Mouse (Mus musculus) adrenal gland, postnatal 36 days (tissue): ENCODE data around the gene S1pr2. TPM values are rescaled to one million over a fixed set of nuclear protein-coding genes. Genes with fewer than 3 reads are reported as not detected.

Experiments
- DNase-seq, 2 experiments: peaks; one replicate each; pipeline ENCODE4 v3.0.0; 2021; ENCODE audit warnings: mixed read lengths in 1 of 2
- total RNA-seq, 2 experiments: library from RNA; stranded (reverse); gene quantifications; 2 replicates each; pipeline ENCODE4 v1.2.3; 2021

S1pr2 gene
- total RNA-seq, 2 experiments from 2014 or later = 16.5 to 19.2 TPM

DNA sequence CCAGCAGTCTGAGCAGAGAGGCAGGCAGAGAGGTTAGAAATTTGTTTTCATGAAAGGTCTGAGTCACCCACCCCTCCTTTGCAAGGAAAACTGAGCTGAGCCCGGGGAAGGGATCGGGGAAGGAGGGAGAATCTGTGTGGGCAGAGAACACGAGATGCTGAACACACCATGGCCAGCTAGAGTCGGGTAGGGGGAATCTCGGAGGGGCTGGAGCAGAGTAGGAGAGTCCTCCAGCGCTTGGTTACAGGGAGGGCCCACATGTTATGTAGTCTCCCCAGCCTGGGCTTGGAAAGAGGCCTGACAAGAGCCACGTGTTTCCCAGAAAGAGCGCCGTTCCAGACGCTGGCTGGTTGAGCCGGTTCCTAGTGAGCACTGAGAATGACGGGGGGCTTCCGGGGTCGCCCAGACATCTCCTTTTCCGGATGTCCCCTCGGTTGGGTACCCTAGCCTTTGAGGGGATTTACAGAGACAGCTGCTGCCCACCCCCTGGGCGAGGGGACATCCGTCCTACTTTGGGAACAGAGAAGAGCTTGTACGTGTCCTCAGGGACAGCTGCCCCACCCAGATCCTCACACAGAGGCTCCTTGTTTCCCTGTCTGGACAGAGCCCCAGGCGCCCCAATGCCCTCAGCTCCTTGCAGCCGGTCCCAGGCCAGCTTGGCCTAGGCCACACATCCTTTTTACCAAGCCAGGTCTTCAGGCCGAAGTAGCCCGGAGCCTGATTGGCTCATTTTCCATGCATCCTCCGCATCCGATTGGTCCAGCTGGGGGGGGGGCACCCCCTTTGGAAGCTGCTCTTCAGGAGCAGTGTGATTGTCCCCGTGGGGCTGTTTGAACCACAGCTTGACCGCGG is 4.2 kb downstream of the S1pr2 start:
- DNase-seq = peak; percentile 50 to 54

DNA sequence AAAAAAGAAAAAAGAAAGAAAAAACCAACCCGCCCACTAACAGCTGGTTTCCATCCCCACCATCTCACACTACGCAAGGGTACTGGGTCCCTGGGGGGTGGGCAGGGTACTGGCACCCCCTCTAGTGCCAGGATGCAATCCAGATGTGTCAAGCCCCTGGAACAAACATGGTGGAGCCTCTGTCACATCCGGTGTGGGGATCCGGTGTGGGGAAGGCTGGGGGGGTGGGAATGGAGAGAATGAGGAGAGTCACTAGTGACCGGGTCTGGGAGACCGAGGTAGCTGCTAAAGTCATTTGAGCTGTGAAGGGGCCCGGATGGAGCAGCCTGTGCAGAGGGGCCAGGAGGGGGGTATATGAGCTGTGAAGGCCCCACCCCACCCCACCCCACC is 4.8 kb downstream of the S1pr2 start:
- no peak for DNase-seq

DNA sequence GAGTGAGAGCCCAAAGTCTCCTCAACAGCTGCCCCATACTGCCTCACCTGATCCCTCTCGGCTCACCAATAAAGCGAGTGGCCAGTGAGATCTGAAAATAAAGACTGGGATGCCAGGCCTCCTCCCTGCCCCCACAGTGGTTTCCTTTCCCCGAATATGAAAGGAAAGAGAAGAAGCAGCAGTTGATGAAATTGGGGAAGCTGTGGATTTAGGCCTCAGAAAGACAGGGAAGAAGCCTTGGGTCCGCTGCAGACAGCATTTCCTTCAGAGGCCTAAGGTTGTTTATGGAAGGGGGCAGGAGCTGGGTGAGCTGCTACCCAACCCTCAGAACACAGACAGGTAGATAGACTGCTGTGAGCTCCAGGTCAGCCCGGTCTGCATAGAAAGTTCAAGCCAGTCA is 9.8 kb downstream of the S1pr2 start:
- DNase-seq = no peak

DNA sequence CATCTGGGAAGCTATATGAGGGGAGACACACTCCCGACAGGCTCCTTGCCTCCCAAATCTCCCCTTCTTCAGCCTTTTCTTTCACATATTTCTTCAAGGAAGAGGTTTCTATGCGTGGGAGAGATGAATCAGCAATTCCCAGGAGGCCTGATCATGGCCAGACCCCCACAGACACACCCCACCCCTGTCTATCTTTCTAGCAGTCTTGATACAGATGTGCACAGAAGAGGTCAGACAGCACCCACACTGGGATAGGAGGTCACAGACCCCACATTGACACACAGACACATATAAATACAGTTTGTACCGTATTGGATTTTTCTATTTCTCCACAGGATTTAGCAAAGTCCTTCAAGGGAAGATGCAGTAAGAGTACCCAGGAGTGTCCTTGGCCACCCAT is 10.6 kb downstream of the S1pr2 start:
- no peak for DNase-seq

DNA sequence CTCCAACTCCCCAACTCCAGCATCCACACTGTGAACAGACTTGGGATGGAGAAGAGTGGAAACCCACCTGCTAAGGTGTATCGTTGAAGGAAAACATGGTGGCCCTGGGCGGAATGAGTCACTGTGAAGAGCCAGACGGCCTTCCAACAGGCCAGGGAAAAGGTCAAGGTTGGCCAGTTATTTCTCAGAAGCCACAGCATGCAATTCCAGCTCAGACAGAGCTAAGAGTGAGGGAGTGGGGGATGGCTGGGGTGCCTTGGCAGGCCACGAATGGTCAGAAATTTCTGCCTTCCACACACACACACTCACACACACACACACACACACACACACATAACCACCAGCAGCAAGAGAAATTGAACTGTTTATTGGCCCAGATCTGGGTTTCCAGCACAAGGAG is 11.0 kb downstream of the S1pr2 start:
- peak; percentile 82 to 84 for DNase-seq

DNA sequence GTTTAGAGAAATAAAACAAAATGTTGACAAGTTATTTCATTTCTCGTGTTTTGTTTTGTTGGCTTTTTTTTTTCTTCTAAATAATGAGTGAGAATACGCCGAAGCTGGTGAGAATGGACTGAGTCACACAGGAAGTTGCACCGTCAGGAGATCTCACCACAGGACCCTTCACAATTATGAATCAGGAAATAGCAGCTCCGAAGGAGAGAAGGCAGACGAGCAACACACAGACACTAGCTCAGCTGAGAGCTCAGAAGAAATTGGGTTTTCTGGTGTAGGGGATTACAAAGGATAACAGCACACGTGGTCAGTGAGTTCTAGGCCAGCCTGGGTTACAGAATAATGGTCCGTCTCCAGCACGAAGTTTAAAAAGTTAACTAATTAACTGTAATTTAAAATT is 15.0 kb downstream of the S1pr2 start:
- DNase-seq = no peak

DNA sequence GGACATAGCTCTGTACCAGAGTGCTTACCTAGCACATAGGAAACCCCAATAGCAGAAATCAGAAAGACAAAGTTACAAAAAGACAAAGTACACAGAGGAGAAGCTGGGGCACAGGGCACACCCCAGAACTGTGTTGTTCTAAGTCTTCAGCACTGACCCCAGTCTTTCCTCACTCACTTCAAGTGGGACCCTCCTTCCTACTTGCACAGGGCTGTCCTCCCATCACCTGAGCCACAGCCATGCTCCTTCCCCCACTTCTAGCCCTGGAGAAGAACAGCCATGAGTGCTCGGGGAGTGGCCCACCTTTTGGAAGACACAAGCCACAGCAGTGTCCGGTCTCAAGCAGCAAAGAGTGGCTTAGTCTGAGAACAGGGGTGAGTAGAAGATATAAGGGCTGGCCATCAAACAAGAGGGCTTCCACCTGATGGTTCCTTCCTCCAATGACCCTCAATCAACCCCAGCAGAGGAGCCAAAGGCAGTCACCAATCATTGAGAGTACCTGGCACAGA is 17.1 kb downstream of the S1pr2 start, which contains the start of gene Dnmt1:
Gene Dnmt1 (minus strand): TSS at position 459 of the 509 bp plus-strand sequence.
- DNase-seq = no peak

DNA sequence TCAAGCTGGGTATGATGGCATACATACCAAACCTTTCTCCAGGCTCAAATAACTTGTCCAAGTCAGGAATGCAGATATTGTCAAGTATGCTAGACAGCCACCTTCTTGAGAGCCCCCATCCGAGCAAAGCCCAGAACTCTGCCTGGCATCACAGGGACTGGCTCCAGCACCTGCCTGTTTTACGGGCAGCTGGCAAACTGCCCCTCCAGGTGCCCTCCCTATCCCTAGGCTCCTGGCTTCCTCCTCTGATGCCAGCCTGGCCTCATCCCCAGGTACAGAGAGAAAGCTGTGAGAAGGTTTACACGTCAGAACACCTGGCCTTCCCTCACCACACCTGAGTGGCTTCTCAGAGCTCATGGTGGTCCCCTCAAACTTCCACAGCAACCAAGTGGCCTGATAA is 19.6 kb downstream of the S1pr2 start:
- DNase-seq = no peak

DNA sequence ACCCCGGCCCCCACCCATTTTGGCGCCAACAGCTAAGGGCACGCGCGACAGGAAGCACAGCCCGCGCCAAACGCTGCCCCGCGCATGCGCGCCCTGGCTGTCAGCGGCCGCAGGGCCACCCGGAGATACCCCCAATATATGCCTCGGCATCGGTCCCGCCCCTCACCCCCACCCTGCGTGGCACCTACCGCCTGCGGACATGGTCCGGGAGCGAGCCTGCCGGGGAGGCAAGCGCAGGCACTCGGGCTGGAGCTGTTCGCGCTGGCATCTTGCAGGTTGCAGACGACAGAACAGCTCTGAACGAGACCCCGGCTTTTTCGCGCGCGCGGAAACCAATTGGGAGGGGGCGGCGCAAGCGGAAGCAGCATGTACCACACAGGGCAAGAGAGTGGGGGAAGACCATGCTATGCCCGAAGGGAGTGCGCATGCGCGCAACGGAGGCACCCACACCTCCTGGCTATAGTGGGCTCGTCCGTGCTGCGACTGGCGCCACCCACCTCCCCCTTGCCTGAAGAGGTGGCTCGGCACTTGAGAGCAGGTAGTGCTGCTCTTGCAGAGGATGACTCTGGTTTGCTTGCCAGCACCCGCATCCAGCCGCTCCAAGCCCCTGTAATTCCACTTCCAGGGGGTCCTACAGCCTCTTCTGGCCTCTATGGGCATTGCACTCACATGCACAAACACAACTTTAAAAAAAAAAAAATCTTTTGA is 23.9 kb downstream of the S1pr2 start:
- peak; percentile 95 to 96 for DNase-seq

DNA sequence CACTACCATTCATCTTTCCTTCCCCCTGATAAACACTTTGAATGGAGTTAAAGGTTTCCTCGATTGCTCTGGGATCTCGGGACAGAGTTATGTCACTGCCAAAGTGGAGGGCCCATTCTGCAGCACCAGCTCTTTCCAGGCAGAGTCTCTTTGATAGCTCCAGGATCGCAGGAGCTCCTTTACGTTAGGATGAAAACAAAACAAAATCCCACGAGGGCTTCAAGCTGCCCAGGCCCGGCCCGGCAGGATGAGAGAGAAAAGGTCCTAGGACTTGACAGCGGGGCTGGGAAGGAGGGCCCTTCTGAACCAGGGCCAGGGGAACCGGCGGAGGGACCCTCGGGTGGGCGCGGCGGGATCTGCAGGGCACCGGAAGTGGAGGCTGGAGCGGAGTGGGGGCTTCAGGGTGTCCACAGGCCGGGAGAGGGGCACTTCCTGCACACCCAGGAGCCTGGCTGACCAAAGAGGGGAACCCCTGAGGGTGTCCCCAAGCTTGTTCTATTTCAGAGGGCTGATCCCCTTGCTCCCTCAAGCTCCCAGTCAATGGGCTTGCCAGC is 24.5 kb downstream of the S1pr2 start:
- DNase-seq = no peak

DNA sequence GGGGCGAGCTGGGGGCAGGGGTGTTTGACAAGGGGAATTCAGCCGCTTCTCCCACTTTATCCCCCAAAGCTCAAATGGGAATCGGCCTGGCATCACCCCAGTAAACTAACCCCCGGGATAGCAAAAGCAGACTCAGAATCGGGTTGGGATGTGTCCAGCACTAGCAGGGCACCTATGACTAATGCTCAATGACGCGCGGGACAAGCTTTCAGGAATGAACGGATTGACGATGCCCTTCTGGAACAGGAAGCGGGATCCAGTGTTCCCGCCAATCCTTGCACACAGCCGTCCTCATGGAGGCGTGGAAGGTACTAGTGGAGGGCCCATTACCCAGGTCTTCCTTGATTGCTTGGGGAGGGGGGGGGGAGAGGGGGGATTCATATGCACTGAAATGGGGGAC is 25.1 kb downstream of the S1pr2 start:
- peak; percentile 82 to 86 for DNase-seq

DNA sequence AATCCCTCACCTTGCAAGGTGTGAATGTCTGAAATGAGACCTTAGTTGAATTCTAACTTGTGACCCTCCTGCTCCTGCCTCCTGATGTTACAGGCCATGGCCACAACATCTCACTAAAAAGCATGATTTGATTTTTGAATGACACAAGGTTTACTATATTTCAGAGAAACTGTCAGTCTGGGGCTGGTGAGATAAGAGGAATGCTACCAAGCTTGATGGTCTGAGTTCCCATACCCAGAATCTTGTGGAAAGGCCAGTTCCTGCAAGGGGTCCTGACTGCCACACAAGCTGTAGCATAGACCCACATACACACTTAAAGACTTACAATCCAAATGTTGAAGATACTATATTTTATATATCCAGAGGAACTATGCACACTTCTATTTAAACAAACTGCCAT is 26.2 kb downstream of the S1pr2 start:
- DNase-seq = no peak

DNA sequence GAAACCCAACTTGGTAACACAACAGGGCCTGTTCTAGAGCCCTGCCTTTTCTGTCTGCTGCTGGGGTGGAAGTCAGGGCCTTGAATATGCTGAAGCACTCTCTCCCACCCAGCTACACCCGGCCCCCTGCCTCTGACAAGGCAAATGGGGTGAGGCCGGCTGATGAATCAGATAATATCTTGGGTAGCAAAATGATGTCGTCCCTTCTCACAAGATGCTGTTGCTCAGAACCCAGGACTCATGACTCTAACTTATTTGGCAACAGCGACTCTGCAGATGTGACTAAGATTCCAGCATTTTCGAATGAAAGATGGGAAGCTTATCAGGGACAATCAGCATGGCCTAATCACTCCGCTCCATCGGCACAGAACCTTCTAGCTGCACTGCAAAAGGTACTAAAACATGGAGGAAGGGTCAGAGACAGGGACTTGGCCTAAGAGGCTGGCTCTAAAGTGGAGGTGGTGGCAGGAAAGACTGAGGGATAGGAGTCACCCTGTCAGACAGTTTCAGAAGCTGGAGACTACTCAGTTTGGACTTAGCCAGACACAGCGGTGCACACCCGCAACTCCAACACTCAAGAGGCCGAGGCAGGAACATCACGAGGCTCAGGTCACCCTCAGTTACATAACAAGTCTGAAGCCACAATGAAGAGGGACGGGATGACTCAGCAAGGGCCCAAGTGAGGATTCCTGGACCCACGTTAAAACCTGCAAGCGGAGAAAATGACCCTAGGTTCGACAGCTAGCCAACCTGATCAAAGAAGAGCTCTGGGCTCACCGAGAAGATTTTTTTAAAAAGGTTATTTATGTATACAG is 30.3 kb downstream of the S1pr2 start:
- DNase-seq = peak in 1 of 2 experiments; percentile 44

DNA sequence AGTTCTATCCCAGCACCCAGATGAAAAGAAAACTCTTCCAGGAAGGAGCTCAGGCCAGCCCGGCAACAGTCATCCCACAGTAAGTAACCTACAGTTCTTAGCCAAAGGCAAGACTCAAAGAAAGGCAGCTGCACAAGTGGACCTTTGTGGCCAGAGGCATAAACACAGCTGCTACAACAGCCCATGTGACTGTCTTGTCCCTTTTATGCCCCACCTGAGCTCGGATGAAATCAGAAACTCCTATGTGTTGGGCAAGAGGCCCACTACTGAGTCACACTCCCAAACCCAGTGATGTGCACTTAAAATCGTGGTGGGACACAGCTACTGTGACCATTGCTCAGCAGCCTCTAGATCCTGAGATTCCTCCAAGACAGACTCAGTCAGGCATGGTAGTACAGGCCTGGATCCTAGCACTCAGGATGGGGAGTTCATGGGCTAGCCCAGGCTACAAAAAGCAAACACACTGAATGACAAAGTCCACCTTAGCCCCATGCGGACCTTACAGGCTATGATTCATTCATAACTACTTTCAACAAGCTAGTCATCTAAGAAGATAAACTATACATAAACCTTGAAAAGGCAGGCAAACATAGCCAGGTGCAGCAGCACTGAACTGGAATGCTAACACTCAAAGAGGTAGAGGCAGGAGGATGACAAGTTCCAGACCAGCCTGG is 31.7 kb downstream of the S1pr2 start:
- no peak for DNase-seq

DNA sequence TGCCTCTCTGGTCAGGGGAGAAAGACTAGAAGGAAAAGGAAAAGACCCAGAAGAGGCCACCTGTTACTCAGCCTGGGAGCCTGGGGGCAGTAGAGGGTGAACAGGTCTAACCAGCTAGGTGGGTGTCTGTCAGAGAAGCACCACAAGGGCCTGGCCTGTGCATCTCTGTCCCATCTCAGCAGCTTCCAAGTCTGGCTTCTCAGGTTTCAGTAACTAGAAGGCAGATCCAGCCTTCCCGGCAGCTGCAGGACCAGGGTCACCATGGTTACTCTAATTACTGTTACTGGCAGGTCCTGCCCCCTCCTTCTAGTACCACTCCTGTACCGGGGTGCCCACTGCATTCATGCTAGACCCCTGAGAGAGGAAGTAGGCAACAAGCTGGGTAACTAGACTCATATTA is 32.7 kb downstream of the S1pr2 start:
- no peak for DNase-seq

DNA sequence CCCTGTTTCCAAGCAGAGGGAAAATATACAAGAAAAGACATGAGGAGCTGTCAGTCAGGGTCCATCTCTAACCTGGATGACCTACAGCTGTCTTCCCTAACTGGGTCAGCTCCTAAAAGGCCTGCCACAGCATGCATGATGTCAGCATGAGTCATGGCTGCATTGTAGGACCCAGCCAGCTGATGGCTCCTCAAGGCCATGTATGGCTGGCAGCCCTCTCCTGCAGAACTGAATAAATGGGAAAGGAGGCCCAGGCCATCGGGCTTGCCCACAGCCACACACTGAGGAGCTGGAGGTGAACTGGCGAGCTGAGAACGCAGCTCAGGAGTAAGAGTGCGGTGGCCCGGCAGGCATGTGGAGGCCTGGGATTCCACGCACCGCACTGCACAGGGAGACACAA is 33.2 kb downstream of the S1pr2 start:
- DNase-seq = peak; percentile 88 to 89

DNA sequence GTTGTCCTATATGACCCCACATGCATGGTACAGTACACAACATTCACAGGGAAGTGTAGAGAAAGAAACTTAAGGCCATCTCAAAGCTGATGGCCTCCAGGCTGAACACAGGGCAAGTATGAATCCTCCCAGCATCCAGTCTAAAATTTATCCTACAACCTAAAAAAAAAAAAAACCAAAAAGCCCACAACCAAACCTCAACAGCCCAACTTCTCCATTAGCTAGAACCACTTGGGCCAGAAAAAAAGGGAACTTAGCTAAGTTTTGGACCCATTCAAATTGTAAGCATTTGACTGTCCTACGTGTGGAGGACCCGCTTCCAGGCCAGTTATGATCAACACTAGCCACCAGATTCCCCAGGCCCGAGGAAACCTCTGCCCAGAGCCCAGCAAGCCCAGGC is 53.3 kb downstream of the S1pr2 start:
- DNase-seq = no peak

DNA sequence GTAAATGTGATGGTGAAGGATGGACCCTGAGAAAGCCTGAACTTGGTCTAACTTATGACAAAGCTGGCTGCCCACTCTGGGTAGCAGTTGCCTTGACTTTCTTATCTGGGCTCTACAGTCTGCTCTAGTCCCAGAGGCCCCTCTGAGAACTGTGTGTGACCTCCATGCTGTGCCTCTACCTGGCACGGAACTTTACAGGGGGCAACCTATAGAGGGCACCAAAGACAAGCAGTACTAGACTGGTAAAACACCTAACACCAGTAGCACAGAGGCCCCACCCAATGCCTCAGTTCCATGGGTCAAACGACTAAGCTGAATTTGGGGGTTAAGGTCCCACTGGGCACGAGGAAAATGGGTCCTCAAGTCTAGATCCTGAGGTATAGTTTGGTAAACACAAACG is 60.4 kb downstream of the S1pr2 start:
- peak; percentile 31 to 33 for DNase-seq
